Mouse (Mus musculus) spleen, adult 2 months (tissue): ENCODE data around the gene Zmym2. TPM values are rescaled to one million over a fixed set of nuclear protein-coding genes. Genes with fewer than 3 reads are reported as not detected.
A peak's percentile ranks its signal among the peaks of the same experiment; 100 is the strongest.
"Not testable (repeated sequence)": the region's sequence is repeated elsewhere in the genome, so short reads cannot be mapped to it uniquely, and the experiment has no call there.

Experiments used
- DNase-seq, 2 experiments: peaks; one replicate each; pipeline versions ENCODE4 v3.0.0 to v3.0.0-alpha.2; 2012 to 2021; ENCODE audit warnings: low spot score in 2 of 2, low read depth in 1 of 2
- H3K27ac ChIP-seq: fragments of 200-500 bp; 2 replicates; pipeline ENCODE4 v1.5.1; 2012; ENCODE audit warnings: low read length, inconsistent platforms; ENCODE audit not compliant: insufficient read depth
- H3K27me3 ChIP-seq: fragments of 200-500 bp; 2 replicates; pipeline ENCODE4 v1.6.1; 2012; ENCODE audit warnings: mild to moderate bottlenecking, moderate library complexity, low read length, inconsistent platforms; ENCODE audit not compliant: control insufficient read depth, insufficient read depth
- H3K36me3 ChIP-seq: fragments of 200-500 bp; 2 replicates; pipeline ENCODE4 v1.6.1; 2012; ENCODE audit warnings: mild to moderate bottlenecking, low read length, inconsistent platforms; ENCODE audit not compliant: control insufficient read depth, insufficient read depth
- H3K4me1 ChIP-seq: fragments of 200-500 bp; 2 replicates; pipeline ENCODE4 v1.6.1; 2011; ENCODE audit warnings: inconsistent platforms; ENCODE audit not compliant: control insufficient read depth, insufficient read depth, insufficient read length
- H3K4me3 ChIP-seq: fragments of 200-500 bp; 2 replicates; pipeline ENCODE4 v1.5.1; 2011; ENCODE audit warnings: mild to moderate bottlenecking, inconsistent platforms; ENCODE audit not compliant: insufficient read depth, insufficient read length; ENCODE audit errors: extremely low read depth
- CTCF ChIP-seq: fragments of 200-500 bp; IDR thresholded peaks from 2 replicates; pipeline ENCODE4 v1.5.1; 2011; ENCODE audit warnings: mild to moderate bottlenecking, inconsistent platforms; ENCODE audit not compliant: insufficient read depth, insufficient read length, insufficient replicate concordance; ENCODE audit errors: extremely low read depth
- POLR2A ChIP-seq: fragments of 200-500 bp; IDR thresholded peaks from 2 replicates; pipeline ENCODE4 v1.6.1; 2011; ENCODE audit warnings: low read depth, low read length, inconsistent platforms
- WGBS: fragments of 180-500 bp; shearing (Covaris S2); methylation state at CpG from one replicate; pipeline ENCODE4 v1.1.7; 2018; 5-methylcytosine and 5-hydroxymethylcytosine counted together
- polyA plus RNA-seq: library from polyadenylated mRNA; depleted of rRNA; stranded (reverse); fragments of >200 nt; gene quantifications from 2 replicates; pipeline ENCODE4 v1.2.3, GENCODE M21; 2012; rRNA removed

Zmym2 gene
- 5.0 and 6.6 TPM in 2 replicates for polyA plus RNA-seq

DNA sequence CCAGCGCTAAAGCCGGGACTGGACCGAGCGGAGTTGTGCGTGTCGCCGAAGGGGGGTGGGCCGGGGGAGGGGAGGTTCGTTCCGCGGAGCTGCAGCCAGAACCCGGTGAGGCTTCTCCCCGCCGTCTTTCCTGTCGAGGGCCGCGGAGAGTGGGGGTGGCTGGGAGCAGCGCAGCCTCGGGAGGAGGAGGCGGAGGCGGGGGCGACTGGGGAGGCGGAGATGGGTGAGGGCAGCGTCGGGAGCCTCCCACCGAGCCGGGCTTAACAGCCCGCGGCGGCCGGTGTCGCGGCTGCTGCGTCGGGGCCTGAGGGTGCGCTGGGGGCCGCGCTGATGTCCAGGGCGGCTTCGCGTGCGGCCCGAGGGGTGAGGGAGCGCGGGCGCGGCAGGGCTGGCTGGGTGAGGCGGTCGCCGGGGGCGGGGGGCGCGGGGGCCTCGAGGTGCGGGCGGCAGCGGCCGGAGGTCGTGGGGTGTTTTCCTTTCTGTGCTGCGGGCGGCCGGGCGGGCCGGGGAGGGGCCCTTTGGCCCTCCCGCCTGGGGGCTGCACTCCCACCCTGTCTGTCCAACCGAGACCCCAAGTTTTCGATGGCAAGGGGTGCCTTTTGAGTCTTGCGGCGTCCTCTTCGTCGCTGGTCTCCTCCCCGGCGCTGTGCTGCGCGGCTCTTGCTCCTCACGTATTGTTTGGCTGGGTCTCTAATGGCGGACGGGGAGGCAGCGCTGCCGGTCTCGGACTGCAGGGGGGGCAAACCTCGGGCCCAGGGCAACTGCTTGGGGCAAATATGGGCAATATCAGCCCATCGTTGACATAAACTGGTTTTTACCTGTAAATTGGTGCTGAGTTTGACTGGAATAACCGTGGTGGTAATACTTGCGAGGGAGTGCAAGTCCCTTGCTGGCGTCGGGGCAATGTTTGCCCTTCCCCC lies at the start of gene Zmym2:
TSS of gene Zmym2 (plus strand) at position 60 of the 920 bp plus-strand sequence.
- Histone ChIP-seq H3K27ac (peak within 1 kb of the TSS; percentile 99), H3K4me3 (peak within 1 kb of the TSS; percentile 97)
- not testable (repeated sequence) for H3K4me1 ChIP-seq, H3K36me3 ChIP-seq, H3K27me3 ChIP-seq
- 2% methylated on average over 46 of the region's 87 CpGs for WGBS
- peak; percentile 62 to 75 for DNase-seq
- peak; percentile 36; the same call in 1 of the 2 replicates for TF ChIP-seq CTCF

DNA sequence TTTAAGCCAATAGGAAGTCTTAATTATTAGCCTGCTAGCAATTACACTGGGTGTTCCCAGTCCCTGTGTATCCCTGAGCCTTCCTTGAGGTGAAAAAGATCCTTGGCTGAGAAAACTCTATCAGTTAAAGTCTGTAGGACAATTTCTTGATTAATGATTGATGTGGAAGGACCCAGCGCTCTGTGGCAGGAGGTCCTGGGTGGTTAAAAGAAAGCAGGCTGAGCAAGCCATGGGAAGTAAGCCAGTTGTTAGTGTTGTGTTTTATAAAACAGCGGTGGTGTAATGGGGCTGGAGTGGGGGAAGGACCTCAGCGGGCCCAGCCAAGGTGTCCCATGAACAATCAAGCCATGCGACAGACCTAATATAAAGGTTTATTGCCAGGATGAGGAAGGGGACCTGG lies 42.4 kb upstream of the Zmym2 start:
- H3K27ac ChIP-seq, result no peak overlapping the region
- 79% methylated on average over 4 of the region's 4 CpGs for WGBS
- H3K4me1 ChIP-seq, result peaks cover 4% of the 10 kb centered on the region; the same call in 1 of the 2 replicates
- H3K36me3 ChIP-seq, result no peaks in the 10 kb centered on the region
- no peak for DNase-seq
- no peak overlapping the region for H3K4me3 ChIP-seq
- TF ChIP-seq POLR2A (no peak), CTCF (no peak)
- H3K27me3 ChIP-seq, result no peaks in the 10 kb centered on the region

DNA sequence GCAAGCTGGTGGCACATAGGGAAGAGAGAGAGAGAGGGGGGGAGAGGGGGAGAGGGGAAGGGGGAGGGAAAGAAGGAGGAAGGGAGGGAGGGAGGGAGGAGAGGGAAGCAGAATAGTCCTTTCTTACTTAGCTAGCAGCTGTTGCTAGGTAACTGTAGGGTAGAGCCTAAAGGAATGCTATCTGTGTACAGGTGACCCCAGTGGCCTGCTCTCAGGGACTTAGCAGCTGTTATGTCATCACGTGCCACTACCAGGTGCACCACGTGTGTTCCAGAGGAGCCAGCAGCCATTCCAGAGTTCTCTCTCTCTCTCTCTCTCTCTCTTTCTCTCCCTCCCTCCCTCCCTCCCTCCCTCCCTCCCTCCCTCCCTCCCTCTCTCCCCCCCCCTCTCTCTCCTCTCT lies 41.9 kb upstream of the Zmym2 start:
- TF ChIP-seq CTCF, result no peak
- no peak for TF ChIP-seq POLR2A
- H3K4me1 ChIP-seq, result peaks cover 4% of the 10 kb centered on the region; the same call in 1 of the 2 replicates
- no peak overlapping the region for H3K4me3 ChIP-seq
- no peaks in the 10 kb centered on the region for H3K27me3 ChIP-seq
- no peak for DNase-seq
- no peak overlapping the region for H3K27ac ChIP-seq
- WGBS, result 85% methylated on average over 2 of the region's 2 CpGs
- no peaks in the 10 kb centered on the region for H3K36me3 ChIP-seq

DNA sequence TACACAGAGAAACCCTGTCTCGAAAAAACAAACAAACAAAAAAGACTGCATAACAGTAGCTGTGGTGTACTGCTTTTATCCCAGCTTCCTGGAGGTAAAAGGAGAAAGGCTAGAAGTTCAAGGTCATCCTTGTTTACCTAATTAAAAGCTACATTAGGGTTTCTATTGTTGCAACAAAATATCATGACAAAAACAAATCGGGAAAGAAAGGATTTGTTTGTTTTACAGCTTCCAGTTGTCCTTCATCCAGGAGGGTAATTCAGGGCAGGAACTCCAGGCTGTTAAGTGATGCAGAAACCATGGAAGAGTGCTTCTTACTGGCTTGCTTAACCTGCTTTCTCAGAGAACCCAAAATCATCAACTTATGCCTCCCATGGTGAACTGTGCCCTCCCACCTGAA lies 38.1 kb upstream of the Zmym2 start:
- H3K36me3 ChIP-seq, result no peaks in the 10 kb centered on the region
- no peak for DNase-seq
- TF ChIP-seq CTCF, result no peak
- no peak for TF ChIP-seq POLR2A
- no peak overlapping the region for H3K4me3 ChIP-seq
- no peak overlapping the region for H3K27ac ChIP-seq
- peaks cover 4% of the 10 kb centered on the region; the same call in 1 of the 2 replicates for H3K4me1 ChIP-seq
- no peaks in the 10 kb centered on the region for H3K27me3 ChIP-seq
- WGBS, result 78% methylated on average over 2 of the region's 2 CpGs

DNA sequence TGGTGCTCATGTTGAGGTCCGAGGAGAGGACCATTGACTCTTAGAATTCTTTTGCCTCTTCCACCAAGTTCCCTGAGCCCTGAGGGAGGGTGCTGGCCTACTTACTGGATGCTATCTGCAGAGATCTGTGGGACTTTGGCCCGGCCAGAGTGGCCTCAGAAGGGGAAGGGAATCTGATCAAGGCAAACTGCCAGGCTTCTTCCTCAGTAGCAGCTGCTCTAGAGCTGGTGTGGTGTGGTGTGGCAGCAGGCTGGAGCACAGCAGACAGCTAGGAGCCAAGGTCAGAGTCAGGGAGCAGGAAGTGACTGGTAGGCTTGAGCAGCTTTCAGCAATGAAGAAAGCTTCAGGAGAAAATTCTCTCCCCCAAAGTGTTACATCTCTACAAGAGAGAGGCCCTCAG lies 36.8 kb upstream of the Zmym2 start:
- 34% methylated on average over 2 of the region's 2 CpGs for WGBS
- DNase-seq, result no peak
- Histone ChIP-seq H3K4me1 (peaks cover 4% of the 10 kb centered on the region; the same call in 1 of the 2 replicates), H3K27me3 (no peaks in the 10 kb centered on the region), H3K36me3 (no peaks in the 10 kb centered on the region), H3K27ac (no peak overlapping the region), H3K4me3 (no peak overlapping the region)
- TF ChIP-seq CTCF (no peak), POLR2A (no peak)

DNA sequence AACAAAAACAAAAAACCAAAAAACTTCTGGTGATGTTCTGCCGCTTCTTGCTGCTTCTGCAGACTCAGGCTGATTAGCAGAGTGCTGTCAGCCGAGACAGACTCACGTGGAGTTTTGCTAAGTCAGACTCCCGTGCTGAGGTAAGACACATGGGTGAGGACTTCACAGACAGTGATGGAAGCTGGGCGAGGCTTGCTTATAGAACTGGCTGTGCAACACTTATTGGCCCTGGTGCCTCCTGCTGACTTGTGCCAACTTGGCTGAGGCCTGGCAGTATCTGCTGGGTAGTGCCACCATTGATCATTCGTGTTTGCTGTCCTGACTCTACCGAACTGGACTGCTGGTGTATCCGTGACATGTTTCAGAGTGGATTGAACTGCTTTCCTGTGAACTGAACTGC lies 22.4 kb upstream of the Zmym2 start:
- DNase-seq, result no peak
- H3K4me1 ChIP-seq, result no peaks in the 10 kb centered on the region
- WGBS, result 69% methylated on average over 8 of the region's 8 CpGs
- H3K27ac ChIP-seq, result no peak overlapping the region
- H3K27me3 ChIP-seq, result peaks cover 6% of the 10 kb centered on the region
- TF ChIP-seq CTCF (no peak), POLR2A (no peak)
- H3K4me3 ChIP-seq, result no peak overlapping the region
- H3K36me3 ChIP-seq, result no peaks in the 10 kb centered on the region

DNA sequence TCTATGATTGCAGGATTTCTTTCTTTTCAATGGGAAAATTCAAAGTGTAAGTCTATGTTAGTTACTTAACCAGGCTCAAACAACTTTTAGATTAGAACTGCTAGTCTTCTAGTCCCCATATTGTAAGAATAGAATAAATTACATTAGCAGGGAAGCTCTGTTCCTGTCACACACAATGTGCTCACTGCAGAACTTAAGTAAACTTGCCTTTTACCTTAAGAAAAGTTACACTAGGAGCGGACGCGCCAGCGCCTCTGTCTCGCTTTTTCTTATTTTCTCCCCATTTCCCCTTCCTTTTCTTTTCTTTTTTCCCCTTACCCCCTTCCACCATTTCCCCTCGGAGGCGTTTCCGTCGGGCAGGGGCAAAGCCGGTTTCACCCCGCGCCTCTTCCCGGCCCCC lies 21.8 kb upstream of the Zmym2 start:
- H3K27ac ChIP-seq, result no peak overlapping the region
- H3K4me3 ChIP-seq, result no peak overlapping the region
- no peaks in the 10 kb centered on the region for H3K4me1 ChIP-seq
- 13% methylated on average over 13 of the region's 13 CpGs for WGBS
- peaks cover 6% of the 10 kb centered on the region for H3K27me3 ChIP-seq
- no peaks in the 10 kb centered on the region for H3K36me3 ChIP-seq
- no peak for DNase-seq
- TF ChIP-seq CTCF (no peak), POLR2A (no peak)

DNA sequence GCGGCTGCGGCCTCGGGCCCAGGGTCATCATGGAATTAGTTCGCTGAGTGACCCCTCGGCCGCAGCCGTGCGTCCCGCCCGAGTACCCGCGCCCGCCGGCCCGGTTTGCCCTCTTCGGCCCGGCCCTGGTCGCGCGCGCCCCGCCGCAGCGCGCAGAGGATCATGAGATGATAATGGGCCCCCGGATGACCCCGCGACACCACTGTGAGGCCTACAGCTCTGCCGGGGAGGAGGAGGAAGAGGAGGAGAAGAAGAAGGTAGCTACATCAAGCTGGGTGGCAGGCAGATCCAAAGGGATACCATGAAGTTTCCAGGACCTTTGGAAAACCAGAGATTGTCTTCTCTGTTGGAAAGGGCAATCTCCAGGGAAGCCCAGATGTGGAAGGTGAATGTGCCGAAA lies 21.3 kb upstream of the Zmym2 start:
- WGBS, result 13% methylated on average over 30 of the region's 30 CpGs
- not testable (repeated sequence) for H3K4me3 ChIP-seq, H3K27ac ChIP-seq, H3K27me3 ChIP-seq, DNase-seq, H3K36me3 ChIP-seq, H3K4me1 ChIP-seq
